Mouse (Mus musculus) thymus, adult 2 months (tissue): ENCODE results near the gene Dbp.

ENCODE experiments used
- CTCF ChIP-seq: fragments of 200-500 bp; IDR thresholded peaks from 2 replicates; pipeline ENCODE4 v1.5.1; 2012; ENCODE audit warnings: mild to moderate bottlenecking, control low read depth, low read length, moderate library complexity, borderline replicate concordance; ENCODE audit not compliant: control insufficient read depth, poor library complexity, insufficient read depth; ENCODE audit errors: extremely low read depth
- POLR2A ChIP-seq: fragments of 200-500 bp; IDR thresholded peaks from 2 replicates; pipeline ENCODE4 v1.6.1; 2012; ENCODE audit warnings: mild to moderate bottlenecking, low read length, control low read depth, moderate library complexity; ENCODE audit not compliant: control insufficient read depth, poor library complexity, insufficient read depth; ENCODE audit errors: extremely low read depth

GRCm38 (mm10) chr7:45704046-45704559 is 785 bp upstream of the Dbp start:
- TF ChIP-seq POLR2A (no peak), CTCF (no peak)
